Mouse (Mus musculus) ES-Bruce4 (cell line): Measurements from ENCODE around the gene Kif21b.

ENCODE experiments used
- CTCF ChIP-seq: IDR thresholded peaks from one replicate; pipeline ENCODE4 v1.8.1; 2011; ENCODE audit warnings: low read depth, low read length
- EP300 ChIP-seq: IDR thresholded peaks from 2 replicates; pipeline ENCODE4 v1.6.1; 2011; ENCODE audit warnings: low read depth, low read length; ENCODE audit not compliant: insufficient read depth
- POLR2A ChIP-seq: IDR thresholded peaks from one replicate; pipeline ENCODE4 v1.8.1; 2011; ENCODE audit warnings: low read length; ENCODE audit not compliant: insufficient read depth

GRCm38 (mm10) chr1:136143514-136143913, 12.3 kb downstream of the Kif21b start:
- TF ChIP-seq POLR2A (no peak), EP300 (no peak), CTCF (no peak)
